Mouse (Mus musculus): ENCODE results near the gene Itgb7.

Itgb7 gene

GRCm38 (mm10) chr15:102193652-102194051, 38.1 kb downstream of the Itgb7 start:
- DNase-seq (ENCODE audit: low spot score in 2 of 2), result no peak

DNA sequence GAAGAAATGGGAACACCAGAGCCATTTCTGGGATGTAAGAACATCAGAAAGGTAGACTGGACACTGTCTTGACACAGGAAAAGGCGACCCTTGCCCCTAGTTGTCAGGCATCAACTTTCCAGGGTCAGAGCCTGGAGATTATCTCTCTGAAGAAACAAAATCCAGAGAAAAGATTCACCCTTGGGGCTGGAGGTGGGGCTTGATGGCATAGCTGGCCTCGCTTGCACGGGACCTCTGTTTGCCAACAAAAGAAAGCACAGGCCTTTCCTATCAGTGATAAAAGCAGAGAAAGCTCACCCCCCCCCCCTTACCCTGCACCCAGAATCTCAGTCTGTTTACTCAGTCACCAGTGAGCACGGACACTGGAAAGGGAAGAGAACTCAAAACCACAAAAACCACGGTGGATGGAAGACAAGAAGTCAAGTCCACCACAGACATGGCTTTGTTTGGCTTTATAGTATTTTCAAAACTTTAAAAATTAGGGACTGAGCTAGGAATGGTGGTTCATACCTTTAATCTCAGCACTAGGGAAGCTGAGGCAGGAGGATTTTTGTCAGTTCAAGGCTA, 38.8 kb downstream of the Itgb7 start:
- no peak for DNase-seq (ENCODE audit: low spot score in 2 of 2)

GRCm38 (mm10) chr15:102192271-102192812, 39.4 kb downstream of the Itgb7 start:
- no peak for DNase-seq (ENCODE audit: low spot score in 2 of 2)

GRCm38 (mm10) chr15:102191699-102192098, 40.0 kb downstream of the Itgb7 start:
- no peak for DNase-seq (ENCODE audit: low spot score in 2 of 2)

GRCm38 (mm10) chr15:102188883-102189282, 42.9 kb downstream of the Itgb7 start:
- DNase-seq (ENCODE audit: low spot score in 2 of 2), result no peak

DNA sequence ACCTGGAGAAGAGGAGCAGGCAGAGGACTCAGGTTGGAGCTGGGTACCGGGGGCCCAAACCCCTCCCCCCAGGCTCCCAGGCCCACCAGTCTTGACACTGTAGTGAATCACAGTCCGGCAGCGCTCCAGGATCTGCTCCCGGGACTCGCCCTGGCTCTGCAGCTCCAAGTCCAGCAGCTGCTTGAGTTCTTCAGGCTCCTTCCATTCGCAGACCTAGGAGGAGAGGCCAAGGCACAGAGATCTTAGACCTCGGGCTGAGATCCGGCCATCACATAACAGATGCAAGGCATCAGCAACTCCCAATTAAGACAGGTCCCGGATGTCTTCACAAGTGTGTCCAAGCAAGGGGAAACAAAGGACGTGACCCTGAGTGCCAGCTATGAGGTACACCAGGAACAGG, 43.6 kb downstream of the Itgb7 start:
- DNase-seq (ENCODE audit: low spot score in 2 of 2), result no peak

GRCm38 (mm10) chr15:102186239-102186638, 45.5 kb downstream of the Itgb7 start:
- no peak for DNase-seq (ENCODE audit: low spot score in 2 of 2)

DNA sequence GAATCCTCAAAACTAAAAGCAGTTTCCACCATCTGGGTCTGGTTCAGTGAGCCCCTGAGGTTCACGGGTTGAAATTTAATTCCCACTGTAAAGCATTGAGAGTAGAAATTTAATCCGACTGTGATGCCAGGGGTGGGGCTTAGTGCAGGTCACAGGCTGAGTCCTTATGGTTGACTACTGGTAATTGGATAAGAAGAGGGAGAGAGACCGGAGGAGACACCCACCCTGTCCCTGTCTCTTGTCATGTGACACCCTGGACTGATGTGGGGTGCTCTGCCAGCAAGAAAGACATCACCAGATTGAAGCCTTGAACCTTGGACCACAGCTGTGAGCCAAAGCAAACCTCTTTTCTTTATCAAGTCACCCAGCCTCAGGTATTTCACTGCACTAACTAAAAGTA, 48.7 kb downstream of the Itgb7 start:
- no peak for DNase-seq (ENCODE audit: low spot score in 2 of 2)

DNA sequence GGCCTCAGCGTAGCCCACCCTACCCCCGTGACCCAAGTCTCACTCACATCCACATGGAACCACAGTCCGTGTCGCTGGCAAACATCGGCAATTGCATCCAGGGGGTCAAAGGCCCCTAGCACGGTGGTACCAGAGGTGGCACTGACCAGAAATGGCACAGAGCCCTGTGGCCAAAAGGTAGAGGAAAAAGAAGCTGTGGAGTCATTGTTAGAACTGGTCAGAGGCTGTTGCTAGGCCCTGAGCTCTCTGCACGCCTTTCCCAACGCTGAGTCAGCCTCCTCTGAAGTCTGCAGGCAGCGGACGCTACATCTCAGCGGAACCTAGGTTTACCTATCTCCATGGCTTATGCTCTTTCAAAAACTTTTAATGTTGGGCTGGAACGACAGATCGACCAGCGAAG, 51.8 kb downstream of the Itgb7 start:
- DNase-seq (ENCODE audit: low spot score in 2 of 2), result no peak

DNA sequence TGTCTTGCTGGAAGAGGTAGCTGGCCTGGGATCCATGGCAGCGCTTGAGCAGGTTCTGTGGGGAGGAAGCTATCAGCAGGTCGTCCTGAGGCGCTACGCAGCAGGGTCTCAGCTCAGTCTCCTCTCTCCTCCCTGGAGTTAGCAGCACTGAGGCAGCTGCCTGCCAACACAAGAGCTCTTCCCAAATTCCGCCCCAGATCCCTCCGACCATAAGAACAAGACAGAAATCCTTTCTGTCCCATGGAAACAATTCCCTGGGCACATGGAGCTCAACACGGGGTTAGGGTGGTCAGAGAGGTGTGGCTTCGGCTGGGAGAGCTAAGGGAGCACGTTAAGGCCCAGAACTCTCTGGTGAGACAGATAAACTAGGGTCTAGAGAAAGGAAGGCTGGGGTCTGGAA, 52.6 kb downstream of the Itgb7 start:
- DNase-seq (ENCODE audit: low spot score in 2 of 2), result no peak

DNA sequence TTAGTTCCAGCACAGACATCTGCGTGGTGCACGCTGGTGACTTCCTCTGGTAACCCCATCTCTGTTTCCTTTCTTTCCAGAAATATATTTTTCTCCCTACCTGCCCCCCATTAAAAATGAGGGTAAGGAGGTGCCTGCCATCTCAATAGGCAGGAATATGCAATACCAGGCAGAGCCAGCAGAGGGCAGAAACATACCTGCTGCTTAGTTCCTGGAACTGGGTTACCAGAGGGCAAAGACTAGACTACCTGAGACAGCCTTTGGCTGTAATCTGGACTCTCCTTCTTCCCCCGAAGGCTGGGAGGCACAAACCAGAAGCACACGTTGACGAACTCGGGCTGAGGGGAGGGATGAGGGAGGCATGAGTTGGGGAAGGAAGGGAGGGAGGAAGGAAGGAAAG, 53.5 kb downstream of the Itgb7 start:
- DNase-seq (ENCODE audit: low spot score in 2 of 2), result peak; percentile 44 to 56

DNA sequence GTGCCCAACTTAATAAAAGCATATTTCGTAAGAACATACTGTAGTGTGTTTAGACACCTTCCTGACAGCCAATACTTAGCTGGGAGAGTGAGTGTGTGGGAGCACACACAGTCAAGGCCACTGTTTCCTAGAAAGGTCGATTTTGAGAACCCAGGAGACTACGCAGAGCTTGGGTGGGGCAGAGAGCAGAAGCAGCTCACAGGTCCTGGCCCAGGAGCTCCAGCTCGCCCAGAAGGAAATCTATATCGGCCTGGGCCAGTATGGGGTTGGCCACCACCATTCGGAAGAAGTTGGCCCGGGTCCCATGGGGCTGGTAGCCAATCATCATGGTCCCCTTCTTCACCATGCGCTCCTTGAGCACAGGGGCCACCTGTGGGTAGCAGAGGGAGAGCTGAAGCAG, 54.3 kb downstream of the Itgb7 start:
- DNase-seq (ENCODE audit: low spot score in 2 of 2), result no peak

DNA sequence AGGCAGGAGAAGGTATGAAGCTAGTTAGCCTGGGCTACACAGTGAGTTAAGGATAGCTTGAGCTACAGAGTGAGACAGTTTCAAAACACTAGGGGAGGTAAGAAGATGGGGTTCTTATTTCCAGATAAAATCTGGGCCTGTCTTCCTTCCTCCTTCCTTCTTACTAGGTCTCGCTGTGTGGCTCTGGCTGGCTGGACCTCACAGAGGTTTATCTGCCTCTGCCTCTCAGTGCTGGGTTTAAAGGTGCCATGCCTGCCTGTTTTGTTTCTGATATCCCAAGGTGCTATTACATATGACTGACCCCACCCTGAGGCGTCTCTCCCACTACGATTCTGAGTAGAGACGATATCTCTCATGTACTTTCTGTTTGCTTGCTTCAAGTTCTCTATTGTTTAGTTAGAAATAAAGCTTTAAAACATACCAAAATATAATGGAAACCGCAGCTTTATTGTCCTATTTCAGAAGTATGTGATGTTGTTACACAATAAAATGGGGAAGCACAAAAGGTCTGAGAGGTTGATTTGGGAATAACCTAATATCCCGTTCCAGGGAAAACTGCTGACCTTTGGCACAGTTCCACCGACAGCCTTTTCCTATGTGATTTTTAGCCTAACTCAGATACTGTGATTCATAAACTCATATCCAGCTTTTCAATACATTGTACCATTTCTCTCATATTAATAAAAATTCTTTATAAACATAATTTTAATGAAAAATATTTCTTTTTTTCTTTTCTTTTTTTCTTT, 55.0 kb downstream of the Itgb7 start:
- no peak for DNase-seq (ENCODE audit: low spot score in 2 of 2)

DNA sequence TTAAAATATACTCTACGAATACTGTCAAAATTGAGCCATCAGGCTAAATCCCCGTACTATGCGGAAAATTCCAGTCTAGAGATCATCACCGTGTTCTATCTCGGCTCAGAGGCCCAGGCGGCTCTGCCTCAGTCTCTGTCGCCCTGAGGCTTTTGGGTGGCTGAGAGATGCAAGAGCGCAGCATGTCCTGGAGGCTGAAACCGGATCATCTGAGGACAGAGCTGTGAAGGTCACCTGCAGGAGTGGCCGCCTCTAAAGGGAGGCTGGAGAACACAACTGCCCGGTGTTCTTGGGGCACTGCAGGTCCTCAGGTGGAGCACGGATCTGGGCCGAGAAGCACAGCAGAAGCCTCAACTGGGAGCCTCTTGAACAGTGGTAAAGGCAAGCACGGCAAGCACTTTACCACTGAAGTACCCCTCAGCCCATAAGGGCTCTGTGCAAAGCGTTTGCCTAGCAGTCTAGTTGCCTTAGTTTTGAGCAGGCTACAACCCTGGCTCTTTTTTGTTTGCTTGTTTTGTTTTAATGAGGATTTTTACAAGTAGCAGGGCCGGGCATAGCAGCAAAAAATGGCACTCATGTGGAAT, 55.9 kb downstream of the Itgb7 start:
- no peak for DNase-seq (ENCODE audit: low spot score in 2 of 2)

DNA sequence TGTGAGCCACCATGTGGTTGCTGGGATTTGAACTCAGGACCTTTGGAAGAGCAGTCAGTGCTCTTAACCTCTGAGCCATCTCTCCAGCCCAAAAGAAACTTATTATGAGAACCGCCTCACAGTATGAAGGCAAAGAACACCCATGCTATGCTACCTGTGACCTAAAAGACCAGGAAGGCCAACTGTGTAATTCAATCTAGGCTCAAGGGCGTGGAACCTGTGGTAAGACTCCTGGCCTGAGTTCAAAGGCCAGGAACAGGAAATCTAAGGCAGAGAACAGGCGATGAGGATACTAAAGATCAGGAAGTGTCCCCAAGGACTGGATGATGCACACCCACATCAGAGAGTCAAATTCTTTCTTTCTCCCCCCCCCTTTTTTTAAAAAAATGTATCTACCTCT, 58.2 kb downstream of the Itgb7 start:
- no peak for DNase-seq (ENCODE audit: low spot score in 2 of 2)

GRCm38 (mm10) chr15:102169064-102169463, 62.7 kb downstream of the Itgb7 start:
- no peak for DNase-seq (ENCODE audit: low spot score in 2 of 2)

DNA sequence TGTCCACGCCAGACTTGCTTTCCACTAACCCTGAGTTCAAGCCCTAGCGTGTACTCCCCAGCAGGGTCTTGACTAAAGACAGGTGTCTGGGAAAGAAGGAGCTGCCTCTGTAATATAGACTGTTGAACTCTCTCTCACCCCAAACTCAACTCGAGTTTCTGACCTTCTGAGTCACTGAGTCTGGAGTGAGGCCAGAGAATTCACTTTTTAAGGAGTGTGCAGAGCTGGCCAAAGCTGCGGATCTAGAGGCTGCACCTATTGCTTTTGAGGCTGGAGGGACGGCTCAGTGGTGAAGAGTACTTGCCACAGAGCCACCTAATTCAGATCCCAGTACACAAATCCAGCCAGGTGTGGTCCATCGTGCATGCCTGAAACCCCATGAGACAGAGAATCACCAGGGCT, 64.1 kb downstream of the Itgb7 start:
- DNase-seq (ENCODE audit: low spot score in 2 of 2), result no peak
